Mouse (Mus musculus): Measurements from ENCODE around the gene Cpt2. TPM values are rescaled to one million over a fixed set of nuclear protein-coding genes. Genes with fewer than 3 reads are reported as not detected.

Gene Cpt2
- total RNA-seq (2021), result 10 to 100 TPM; 64.6 to 65.6 TPM
- long read RNA-seq, experiment 1, transcript Cpt2-201 (5 exons, 2,372 nt), result major isoform, 85 of 96 reads
- long read RNA-seq, experiment 1, partial matches to known transcripts, result 9 of 96 reads
- long read RNA-seq, experiment 1, other reads (novel, unspliced or antisense), result 2 of 96 reads
- long read RNA-seq, experiment 2, transcript Cpt2-201 (5 exons, 2,372 nt), result major isoform, 92 of 102 reads
- long read RNA-seq, experiment 2, partial matches to known transcripts, result 9 of 102 reads
- long read RNA-seq, experiment 2, other reads (novel, unspliced or antisense), result 0 of 102 reads

DNA sequence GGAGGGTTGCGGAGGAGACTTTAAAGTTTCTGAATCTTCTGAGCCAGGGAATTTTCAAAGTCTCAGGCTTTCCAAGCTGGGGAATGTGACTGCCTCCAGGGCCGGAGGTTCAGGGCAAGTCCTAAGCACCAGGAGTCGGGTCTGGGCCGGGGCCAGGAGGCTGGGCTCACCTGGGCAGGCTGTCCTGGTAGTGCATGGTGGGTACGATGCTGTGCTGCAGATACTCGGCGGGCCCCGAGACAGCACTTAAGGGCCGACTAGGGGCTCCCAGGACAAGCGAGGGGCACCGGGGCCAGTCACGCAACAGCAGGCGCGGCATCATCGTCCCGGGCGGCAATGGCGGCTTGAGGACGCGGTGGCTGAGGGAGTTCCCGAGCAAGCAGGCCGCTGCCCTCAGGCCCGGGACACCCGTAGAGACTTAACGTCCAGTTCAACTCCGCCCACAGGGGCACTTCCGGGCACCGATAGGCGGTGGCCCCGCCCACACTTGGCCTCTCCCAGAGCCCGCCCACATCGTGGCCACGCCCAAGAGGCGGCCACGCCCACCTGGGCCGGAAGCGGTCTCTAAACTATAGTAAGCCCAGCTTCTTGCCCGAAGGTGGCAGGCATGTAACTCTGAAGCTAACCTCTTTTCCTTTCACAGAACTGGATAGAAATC is at the start of gene Cpt2:
Gene Cpt2 (minus strand): TSS at position 466 of the 658 bp plus-strand sequence.
- intact Hi-C loops (cut with DNase I), result loop anchor here (10.0 kb wide), 1 partner anchor 402 kb away; the partner anchor contains the start of gene Coa7
- DNase-seq, result peak; percentile 92 to 95

DNA sequence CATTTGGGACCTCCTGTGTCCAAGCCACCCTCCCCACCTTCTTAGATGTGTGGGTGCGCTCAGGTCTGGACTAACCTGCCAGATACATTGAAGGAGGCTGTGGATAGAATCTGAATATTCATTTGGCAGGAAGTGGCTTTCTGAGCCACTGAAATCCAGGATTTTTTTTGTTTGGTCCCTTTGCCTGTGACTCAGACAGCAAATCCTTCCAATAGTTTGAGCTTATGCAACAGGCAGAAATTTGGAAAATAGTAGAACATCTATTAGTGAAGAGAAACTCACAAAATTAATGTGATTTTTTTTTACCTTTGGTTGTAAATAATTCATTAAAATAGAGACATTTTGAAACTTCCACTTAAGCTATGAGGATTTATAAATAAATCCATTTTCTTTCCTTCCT is 47.8 kb upstream of the Cpt2 start:
- DNase-seq, result no peak
- intact Hi-C loops (cut with DNase I), result no loop called here

DNA sequence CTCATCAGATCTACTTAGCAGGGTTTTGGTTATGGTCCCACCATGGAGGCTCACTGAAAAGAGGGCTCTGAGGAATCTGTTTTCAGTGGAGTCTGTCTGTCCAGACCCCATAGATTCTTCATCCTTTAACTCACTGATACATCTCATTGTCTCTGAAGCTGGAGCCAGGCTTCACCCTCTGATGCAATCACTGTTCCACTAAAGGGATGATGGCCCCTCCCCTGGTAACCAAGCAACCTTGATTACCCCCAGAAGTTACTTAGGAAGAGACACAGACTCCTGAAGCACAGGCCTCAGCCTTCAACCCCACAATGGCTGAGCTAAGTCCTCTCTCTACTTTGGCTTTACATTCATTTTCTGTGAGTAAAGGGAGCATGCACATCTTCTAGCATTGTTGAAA is 46.4 kb upstream of the Cpt2 start:
- DNase-seq, result peak in 1 of 2 experiments; percentile 38
- intact Hi-C loops (cut with DNase I), result no loop called here

DNA sequence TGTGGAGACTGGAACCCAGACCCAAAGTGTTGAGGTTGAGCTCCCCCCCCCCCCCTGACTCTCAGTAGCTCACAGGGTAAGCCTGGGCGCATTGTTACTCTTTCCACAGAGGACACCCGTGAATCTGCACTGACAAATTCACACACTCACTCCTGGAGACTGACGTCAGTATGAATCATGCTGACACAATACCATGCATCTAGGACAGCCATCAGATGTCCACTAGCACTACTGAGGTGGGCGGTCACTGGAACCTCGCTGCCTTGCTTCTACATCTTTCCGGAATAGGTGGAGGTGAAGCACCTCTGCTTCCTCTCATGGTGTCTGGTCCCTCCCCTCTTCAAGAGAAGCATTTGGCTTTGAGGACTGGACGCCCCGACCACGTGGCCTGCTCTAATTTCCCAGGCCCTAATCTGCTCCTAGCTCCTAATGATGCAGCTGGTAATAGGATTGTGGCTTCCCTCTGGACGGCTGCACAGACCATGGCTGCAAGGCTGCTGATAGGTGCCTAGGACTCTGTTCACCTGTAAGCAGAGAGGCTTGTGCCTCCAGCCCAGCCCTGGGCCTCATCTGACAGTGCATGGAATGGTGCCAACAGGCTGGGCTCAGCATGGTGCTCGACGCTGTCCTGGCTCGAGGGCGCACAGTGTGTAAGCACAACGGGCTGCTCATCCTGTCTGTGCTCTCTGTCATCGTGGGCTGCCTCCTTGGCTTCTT is 44.7 kb upstream of the Cpt2 start, which contains the start of gene Slc1a7:
Gene Slc1a7 (plus strand): TSS at position 367 of the 717 bp plus-strand sequence.
- intact Hi-C loops (cut with DNase I), result no loop called here
- DNase-seq, result no peak

DNA sequence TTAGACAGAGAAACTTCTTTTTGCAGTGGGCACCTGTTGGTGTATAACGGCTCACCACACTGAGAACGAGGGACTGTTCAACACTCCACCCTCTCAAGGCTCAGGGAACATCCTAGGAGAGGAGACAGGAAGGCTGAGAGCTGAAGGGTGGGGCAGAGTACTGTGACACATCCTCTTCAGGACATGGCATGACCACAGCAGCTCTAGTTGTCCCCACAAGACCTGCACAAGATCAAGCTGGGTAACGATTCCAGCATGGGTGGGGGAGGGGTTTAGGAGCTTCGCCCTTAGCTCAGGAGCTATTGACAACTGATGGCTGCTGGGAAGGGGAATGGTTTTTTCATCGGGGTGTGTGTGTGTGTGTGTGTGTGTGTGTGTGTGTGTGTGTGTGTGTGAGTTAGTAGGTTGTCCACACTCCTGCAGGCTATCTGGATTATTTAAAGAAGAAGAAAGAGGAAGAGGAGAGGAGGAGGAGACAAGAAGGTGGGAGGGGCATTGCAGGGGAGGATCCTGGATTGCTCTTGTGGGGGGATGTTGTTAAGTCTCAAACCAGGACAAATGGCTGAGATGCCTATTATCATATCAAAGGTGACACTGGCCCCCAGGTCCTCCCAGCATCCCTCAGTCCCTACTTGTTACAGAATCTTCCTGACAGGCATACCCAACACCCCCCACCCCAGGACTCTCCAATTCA is 43.2 kb upstream of the Cpt2 start:
- no peak for DNase-seq
- intact Hi-C loops (cut with DNase I), result no loop called here

DNA sequence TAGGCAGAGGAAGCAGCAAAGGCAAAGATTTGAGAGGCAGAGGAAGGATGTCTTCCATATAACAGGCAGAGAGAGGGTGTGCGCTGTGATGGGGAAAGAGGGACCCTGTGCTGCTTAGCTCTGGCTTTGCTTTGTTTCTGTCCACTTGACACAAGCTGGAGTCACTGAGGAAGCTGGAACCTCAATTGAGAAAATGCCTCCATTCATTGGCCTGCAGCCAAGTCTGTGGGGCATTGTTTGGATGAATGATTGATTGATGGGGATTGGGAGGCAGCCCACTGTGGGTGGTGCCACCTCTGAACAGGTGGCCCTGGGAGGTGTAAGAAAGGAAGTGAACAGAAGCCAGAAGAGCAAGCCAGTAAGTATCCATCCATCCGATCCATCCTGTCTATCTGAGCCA is 39.4 kb upstream of the Cpt2 start:
- intact Hi-C loops (cut with DNase I), result no loop called here

DNA sequence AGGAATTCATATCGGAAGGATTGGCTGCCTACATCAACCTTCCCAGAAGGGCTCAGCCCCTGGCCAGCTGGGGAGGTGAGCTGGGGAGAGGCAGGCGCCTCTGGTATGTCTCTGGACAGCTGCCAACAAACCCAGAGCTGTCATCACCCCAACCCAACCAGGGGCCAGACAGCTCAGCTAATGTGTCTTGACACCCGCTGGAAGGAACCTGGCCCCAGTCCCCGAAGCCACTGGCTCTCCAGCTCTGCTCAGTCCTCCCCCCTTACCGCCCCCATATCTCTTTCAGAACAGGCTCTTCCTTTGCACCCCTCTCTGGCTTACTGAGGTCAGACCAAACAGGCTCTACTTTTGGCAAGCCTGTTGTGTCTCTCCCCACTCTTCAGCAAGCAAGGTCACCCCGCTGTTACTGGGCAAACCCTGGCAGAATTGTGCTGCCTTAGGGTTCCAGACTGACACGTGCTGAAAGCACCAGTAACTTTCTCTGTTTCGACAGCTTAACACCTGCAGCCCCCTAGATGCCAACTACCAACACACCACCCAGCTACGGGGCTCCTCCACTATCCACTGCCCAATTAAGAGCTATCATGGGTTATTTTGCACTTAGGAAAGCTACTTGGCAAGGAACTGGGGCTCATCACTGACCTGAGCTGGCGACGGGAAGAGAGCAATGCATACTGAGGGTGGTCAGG is 38.8 kb upstream of the Cpt2 start:
- DNase-seq, result peak in 1 of 2 experiments; percentile 49
- intact Hi-C loops (cut with DNase I), result no loop called here

More for the DNA sequence above, 39.4 kb upstream of the Cpt2 start:
- DNase-seq, result no peak

DNA sequence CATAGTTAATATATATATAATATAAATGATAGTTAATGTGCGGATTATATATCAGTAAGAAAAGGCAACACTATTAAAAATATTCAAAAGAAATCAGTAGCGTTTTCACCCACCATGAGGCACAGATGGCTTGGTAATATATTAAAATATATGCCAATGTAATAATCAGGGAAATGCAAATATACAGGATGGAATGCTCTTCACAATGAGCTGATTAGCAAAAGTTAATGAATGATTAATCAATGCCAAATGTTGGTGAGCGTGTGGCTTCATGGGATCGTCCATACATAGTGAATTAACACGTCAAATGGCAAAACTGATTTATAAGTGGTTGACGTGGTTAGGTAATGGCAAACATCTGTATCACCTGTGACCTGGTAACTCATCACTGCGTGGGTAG is 35.1 kb upstream of the Cpt2 start:
- DNase-seq, result no peak
- intact Hi-C loops (cut with DNase I), result no loop called here

DNA sequence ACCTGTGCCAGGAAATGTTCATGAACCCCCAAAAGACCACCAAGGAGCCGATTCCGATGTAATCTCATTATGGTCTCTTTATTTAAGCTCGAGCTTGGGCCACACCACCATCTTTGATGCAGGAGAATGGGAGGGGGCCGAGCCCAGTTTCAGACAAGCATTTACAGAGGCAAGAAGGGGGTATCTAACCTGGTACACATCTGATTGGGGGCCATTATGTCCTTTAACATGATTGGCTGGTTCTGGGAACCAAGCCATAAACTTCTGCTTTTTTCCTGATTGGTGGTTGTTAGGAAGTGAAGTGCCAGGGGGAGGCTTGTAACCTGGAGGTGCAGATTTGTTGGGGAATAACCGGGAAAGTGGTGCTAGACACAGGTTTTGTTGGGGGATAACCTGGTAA is 32.3 kb upstream of the Cpt2 start:
- intact Hi-C loops (cut with DNase I), result no loop called here

DNA sequence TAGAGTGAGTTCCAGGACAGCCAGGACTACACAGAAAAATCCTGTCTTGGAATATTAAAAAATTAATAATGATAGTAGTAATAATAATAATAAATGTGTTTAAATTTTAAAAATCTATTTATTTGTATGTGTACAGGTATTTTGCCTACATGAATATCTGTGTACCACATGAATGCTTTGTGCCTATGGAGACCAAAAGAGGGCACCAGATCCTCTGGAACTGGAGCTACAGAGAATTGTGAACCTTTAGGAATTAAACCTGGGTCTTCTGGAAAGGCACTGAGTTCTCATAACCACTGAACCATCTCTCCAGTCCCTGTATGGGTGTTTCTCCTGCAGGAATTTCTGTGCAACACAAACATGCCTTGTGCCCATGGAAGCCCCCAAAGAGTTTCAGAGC is 29.4 kb upstream of the Cpt2 start:
- DNase-seq, result no peak

More for the DNA sequence above, 32.3 kb upstream of the Cpt2 start:
- DNase-seq, result no peak

DNA sequence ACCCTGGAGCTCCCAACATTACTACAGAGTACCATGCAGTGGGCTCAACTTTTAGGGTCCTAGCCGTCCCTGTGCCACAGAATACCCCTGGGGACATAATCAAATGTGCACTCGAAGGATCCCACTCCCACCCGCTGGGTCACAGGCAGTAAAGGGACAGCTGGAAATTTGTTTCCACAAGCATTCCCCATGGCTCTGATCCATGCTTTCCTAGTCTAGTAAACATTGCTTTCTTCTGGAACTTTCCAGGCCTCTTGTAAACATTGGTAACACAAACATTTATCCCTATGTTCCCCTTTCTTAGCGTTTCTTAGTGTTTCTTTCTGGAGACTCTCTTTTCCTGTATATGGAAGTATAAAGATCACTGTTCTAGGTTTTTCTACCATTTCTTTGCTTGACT is 26.5 kb upstream of the Cpt2 start:
- DNase-seq, result no peak
- intact Hi-C loops (cut with DNase I), result no loop called here

More for the DNA sequence above, 29.4 kb upstream of the Cpt2 start:
- intact Hi-C loops (cut with DNase I), result no loop called here

DNA sequence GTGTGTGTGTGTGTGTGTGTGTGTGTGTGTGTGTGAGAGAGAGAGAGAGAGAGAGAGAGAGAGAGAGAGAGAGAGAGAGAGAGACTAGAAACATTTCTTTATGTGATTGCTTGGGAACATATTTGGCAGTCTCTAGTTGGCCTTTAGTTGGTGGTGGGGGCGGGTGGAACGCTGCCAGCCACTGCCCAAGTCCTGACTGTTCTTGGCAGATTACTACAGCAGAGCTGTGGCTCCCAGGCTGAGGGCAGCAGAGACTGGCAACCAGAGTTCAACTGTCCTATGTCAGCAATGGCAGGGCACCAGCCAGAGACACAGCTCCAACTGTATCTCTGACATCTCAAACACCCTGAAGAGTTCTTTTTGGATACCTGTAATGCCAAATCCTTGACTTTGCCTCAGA is 20.7 kb upstream of the Cpt2 start:
- intact Hi-C loops (cut with DNase I), result no loop called here
- no peak for DNase-seq

DNA sequence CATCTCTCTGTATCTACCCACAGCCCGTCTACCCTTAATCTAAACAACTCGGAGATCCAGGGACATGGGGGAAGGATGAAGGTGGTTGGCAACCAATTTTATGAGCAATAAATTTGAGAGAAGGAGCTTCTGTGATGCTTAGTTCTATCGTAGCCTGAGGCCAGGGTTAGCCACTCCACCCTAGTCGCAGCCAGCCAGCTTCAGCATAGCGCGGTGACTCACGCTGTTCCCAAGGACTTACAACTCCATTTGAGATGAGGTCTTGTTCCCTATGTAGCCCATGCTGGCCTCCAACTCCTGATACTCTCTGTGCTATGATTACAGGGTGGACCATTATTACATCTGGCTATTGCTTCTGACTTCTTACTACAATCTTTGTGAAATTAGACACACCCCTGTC is 19.3 kb upstream of the Cpt2 start:
- DNase-seq, result peak in 1 of 2 experiments; percentile 21
- intact Hi-C loops (cut with DNase I), result no loop called here

DNA sequence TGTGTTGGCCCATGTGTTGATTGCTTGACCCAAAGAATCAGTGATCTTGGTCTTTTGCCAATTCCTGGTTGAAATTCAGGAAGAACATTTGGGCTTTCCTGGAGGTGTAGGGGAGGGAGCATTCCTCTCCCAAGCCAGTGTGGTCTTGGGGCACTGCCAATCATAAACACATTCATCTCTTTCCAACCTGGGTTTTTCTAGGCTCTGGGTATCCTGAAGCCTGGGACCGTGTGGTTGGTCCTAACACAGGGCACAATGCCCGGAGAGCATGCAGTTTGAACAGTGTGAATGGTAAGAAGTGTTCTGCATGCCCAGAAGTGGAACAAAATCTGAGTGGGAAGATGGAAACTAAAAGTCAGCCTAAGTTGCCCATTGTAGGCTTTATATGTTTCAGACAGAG is 14.7 kb upstream of the Cpt2 start:
- DNase-seq, result no peak
- intact Hi-C loops (cut with DNase I), result no loop called here

DNA sequence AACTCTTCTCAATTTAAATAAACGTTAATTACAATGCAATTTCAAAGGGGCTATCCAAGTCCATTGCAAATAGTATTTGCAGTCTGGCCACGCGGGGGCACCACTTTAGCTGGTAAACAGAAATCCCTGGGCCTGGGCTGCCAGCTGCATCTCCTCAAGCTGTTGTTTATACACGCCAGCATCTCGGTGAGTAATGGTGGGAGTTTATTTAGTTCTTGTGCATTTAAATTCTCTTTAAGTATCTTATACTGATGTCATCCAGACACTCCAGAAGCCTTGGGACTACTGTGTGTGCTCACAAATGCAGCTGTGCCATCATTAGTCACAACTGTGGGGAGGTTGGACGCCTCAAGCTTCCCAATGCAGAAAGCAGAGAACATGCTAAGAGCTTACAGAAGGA is 13.9 kb upstream of the Cpt2 start:
- DNase-seq, result peak; percentile 53 to 70
- intact Hi-C loops (cut with DNase I), result no loop called here

DNA sequence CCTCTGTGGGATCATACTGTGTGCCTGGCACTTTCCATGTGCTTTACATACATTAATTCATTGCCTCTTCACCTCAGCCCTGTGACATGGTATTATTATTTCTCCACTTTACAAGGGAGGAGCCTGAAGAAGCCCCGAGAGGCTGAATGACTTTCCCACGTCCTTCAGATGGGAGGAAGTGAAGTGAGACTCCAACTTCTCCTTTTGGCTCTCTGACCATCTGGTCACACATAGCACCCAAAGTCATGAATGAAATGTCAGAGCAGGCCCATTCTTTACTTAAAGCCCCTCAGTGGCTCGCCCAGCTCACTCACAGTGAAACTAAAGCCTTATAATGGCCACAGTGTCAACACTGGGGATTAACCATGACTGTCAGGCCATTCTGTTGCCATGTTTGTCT is 11.8 kb upstream of the Cpt2 start:
- intact Hi-C loops (cut with DNase I), result no loop called here
- no peak for DNase-seq

DNA sequence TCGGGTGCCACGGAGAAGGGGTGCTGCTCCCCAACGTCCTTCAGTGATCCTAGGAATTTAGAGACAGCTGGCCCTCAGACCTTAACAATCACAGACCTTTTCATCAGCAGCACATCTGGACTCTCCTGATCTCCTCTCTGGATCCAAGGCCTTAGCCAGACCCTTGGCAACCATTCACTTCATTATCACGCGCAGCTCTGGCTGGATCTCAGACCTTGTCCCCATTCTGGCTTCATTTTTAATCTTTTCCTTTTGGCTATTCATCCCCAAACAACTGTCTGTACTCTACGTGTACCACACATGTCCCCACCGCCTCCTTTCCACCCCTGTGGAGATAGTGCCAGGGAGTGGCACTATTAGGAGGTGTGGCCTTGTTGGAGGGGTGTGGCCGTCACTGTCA is 9.8 kb upstream of the Cpt2 start:
- DNase-seq, result no peak
- intact Hi-C loops (cut with DNase I), result no loop called here

DNA sequence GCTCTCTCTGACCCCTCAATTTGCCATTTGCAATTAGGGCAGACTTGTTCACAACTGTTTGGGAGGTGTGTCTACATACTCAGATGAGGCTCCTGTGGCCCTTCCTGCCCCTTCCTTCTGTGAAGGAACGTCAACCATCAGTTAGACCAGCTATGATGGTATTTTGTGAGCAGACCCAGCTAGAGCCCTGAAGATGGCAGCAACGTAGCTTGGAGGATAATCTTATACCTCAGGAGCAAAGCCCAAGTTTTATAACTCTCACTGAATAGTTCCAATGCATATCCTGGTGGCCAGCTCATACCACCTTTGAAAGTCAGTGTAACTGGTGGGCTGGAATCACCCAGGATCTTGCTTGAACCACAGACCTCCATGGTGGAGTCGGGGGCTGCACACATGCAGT is 8.0 kb upstream of the Cpt2 start:
- intact Hi-C loops (cut with DNase I), result no loop called here
- no peak for DNase-seq

DNA sequence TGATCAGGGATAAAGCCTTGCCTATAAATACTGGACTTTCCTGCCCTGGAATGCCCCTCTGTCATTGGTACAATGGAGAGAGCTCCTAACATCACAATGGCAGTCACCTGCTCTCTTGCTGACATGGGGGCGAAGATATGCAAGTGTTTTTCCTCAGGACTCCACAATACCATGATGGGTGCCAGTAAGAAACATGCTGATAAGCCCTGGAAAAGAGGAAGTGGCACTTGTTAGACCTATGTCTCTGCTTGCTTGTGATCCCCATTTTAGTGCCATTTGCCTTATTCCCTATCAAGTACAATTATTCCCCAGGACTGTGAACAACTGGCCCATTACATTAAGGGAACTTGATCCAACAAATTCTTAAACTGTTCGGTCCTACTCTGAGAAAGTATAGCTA is 5.3 kb upstream of the Cpt2 start:
- intact Hi-C loops (cut with DNase I), result loop anchor here (10.0 kb wide), 1 partner anchor 396 kb away; the partner anchor contains the start of gene Coa7
- no peak for DNase-seq

DNA sequence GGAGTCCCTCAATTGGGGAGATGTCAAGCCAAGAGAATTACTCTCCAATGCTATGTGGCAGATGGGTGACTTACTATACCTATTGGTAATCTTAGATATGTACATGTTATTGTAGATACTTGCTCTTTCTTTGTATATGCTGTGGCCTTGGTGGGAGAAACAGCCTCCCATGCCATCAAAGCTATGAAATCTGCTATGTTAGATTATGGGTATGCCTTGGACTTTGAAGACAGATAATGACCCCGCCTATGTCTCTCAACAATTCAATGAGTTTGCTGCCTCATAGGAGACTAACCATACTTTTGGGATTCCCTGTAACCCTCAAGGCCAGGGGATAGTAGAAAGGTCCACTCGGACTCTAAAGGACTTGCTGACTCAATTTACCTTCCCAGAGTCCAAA is 4.9 kb upstream of the Cpt2 start:
- intact Hi-C loops (cut with DNase I), result loop anchor here (10.0 kb wide), 1 partner anchor 397 kb away; the partner anchor contains the start of gene Coa7
- no peak for DNase-seq
